Mouse (Mus musculus): Measurements from ENCODE around the gene Acoxl.

The Acoxl gene

DNA sequence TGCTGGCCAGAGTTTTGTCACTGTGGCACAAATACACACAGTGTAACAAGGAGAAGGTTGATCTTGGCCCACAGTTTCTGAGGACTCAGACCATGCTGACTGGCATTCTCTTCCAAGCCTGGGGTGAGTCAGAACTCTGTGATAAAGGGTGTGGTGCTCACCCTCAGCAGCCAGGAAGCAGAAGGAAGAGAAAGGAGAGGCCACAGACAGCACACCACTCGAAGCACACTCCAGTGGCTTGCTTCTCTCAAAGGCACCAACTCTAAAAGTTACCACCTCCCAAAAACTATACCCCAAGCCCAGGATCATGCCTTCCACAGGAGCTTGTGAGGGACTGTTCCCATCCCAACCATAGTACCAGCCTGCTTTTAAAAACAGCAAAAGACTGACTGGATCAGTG, 220.0 kb downstream of the Acoxl start:
- in situ Hi-C loops (cut with MboI; ENCODE audit: low pct_unique_long_range_greater_than_20kb in 1 of 2, low sequenced_read_pairs in 2 of 2, unreplicated experiment in 1 of 2): no loop called here

DNA sequence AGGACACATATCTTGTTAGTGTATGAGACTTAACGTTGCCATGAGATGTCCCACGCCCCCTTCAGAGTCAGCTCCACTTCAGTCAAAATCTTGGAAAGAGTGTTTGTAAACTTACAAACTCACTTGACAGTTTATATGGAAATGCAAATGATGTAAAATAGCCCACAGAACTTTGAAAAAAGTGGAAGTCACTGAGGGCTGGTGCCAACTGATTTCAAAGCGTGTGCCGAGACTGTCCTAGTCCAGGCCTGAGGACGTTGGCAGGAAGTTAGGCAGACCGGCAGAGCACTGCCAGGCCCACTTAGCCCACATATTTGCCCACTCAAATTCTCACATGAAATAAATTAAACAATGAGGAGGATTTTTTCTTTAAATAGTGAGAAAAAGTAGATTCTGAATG, 221.5 kb downstream of the Acoxl start:
- in situ Hi-C loops (cut with MboI; ENCODE audit: low pct_unique_long_range_greater_than_20kb in 1 of 2, low sequenced_read_pairs in 2 of 2, unreplicated experiment in 1 of 2): no loop called here

DNA sequence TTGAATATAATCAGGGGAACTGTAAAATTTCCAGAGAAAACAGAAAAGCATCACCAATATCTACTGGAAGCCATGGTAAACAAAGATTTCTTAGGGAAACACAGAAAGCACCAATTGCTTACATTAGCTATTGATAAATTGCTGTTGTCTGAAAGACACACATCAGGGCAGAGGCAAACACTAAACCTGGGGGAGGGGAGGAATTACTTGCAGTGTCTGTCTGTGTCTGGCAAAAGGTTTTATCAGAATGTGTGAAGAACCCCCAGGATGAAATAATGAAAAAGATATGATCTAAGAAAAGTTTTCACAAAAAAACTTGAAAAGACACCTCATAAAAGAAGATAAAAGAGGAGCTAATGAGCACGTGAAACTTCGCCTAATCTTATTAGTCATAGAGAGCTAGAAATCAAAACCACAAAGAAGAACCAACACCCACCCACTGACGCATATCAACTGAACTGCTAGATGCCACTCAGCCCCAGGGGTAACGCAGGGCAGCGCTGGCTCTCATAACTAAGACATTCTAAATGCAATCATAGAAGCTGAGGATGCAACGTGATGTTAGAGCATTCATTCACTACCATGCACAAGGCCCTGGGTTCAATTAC, 222.1 kb downstream of the Acoxl start:
- in situ Hi-C loops (cut with MboI; ENCODE audit: low pct_unique_long_range_greater_than_20kb in 1 of 2, low sequenced_read_pairs in 2 of 2, unreplicated experiment in 1 of 2): no loop called here

DNA sequence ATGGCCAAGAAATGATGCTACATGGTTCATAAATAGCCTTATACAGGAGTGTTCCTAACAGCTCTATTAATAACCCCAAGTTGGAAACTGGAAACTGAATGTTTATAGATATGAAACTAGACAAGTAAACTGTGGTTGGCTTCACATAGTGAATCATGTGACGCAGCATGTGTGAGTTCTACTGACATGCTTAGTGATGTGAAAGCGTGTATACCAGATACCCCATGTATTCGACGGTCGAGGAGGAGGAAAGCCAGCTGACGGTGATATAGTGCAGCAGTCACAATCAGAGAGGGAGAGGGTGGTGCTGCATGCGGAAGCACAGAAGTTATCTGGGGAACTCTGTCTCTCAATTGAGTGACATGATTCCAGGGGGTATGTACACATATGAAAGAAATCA, 222.8 kb downstream of the Acoxl start:
- in situ Hi-C loops (cut with MboI; ENCODE audit: low pct_unique_long_range_greater_than_20kb in 1 of 2, low sequenced_read_pairs in 2 of 2, unreplicated experiment in 1 of 2): no loop called here

DNA sequence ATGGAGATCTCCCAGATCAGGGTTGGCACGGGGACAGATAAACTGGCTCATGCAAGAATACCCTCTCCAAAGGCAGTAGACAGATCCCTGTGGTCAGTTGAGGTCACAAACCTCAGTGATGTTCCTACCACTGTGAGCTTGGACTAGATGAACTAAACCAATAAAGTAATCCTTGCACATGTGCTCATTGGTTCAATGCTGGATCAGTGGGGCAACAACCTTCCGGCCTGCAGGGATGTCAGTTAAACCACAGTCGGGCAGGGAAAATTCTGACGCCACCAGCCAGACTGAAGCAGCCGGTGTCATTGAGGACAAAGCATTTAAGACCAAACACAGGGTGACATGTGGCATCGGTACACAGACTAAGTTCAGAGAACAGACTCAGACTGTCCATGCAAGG, 224.1 kb downstream of the Acoxl start:
- in situ Hi-C loops (cut with MboI; ENCODE audit: low pct_unique_long_range_greater_than_20kb in 1 of 2, low sequenced_read_pairs in 2 of 2, unreplicated experiment in 1 of 2): no loop called here

DNA sequence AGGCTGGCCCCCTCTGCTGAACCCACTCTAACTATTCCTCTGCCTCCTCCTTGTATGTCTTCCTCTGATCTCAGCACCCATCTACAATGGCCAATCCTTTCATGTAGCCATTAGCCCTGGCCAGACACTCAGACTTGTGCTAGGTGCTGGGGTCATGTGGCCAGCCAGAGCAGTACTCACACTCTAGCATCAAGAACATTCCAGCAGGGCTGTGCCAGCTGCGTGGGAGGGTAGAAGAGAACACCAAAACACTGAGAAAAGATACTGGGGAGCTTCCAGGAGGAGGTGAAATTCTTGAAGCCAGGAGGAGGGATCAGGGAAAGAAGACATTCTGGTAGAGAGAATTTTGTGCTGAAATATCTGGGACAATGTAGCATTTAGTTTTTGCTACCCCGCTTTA, 226.3 kb downstream of the Acoxl start:
- in situ Hi-C loops (cut with MboI; ENCODE audit: low pct_unique_long_range_greater_than_20kb in 1 of 2, low sequenced_read_pairs in 2 of 2, unreplicated experiment in 1 of 2): no loop called here

DNA sequence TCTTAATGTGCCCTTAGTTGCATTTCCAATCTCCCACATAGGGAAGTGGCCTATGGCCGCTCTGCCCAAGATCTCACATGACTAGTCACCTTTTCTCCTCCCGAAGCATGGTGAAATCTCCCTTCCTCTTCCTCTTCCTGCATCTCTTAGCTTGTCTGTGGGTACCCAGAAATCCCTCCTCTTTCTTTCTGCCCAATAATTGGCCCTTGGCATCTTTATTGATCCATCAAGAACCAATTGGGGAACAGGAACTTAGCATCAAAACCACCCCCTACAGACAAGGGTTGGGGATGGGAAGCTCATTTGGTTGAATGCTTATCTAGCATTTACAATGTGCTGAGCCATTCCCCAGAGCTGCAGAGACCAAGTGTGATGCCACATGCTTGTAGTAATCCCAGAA, 226.9 kb downstream of the Acoxl start:
- in situ Hi-C loops (cut with MboI; ENCODE audit: low pct_unique_long_range_greater_than_20kb in 1 of 2, low sequenced_read_pairs in 2 of 2, unreplicated experiment in 1 of 2): no loop called here

DNA sequence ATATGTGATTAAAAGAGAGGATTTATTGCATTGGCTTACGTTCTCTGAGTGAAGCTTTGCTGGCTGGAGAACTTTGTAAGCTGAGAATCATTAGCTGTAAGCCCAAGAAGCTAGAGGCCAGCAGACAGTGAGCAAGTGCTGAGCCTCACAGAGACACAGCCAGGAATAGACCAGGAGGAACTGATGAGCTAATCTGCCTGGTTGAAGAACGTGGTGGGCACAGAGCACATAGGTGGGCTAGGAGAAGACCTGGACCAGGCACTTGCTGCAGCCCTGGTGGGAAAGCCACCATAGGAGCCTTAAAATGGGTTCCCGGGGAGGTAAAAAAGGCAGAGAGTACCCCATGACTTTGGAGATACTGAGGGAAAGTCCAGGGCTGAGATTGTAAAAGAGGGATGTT, 228.5 kb downstream of the Acoxl start:
- in situ Hi-C loops (cut with MboI; ENCODE audit: low pct_unique_long_range_greater_than_20kb in 1 of 2, low sequenced_read_pairs in 2 of 2, unreplicated experiment in 1 of 2): no loop called here

DNA sequence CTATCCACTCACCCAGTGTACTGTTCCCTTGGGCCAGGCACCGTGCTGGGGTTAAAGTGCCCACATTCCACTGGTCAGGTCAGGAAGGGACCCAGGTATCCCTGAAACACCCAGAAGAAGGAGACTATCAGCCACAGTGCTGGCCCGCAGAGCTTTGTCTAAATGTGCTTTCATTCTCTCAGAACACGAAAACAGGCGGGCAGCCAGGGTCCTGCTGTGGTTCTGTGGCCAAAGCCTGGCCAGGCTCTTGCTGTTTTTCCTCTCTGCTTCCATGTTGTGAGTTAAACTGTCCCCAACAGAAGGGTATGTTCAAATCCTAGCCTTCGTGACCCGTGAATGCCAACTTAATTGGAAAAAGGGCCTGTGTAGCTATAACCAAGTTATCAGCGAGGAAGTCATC, 228.9 kb downstream of the Acoxl start:
- in situ Hi-C loops (cut with MboI; ENCODE audit: low pct_unique_long_range_greater_than_20kb in 1 of 2, low sequenced_read_pairs in 2 of 2, unreplicated experiment in 1 of 2): no loop called here

DNA sequence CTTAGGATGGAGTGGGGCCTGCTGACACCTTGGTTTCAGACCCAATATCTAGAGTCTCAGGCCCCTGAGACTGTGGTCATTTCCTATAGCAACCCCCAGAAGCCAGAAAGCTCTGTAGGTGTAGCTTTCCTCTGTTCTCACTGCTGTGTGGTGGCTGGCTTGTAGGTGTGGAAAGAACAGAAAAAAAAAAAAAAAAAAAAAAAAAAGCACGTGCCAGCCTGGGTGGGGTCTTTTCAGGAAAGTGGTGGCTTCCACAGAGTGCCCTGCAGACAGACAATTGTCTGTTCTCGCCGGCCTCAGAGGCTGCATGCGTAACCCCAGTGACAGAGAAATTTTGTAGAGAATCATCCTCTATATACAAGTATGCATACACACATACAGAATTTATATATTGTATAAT, 229.5 kb downstream of the Acoxl start:
- in situ Hi-C loops (cut with MboI; ENCODE audit: low pct_unique_long_range_greater_than_20kb in 1 of 2, low sequenced_read_pairs in 2 of 2, unreplicated experiment in 1 of 2): no loop called here

DNA sequence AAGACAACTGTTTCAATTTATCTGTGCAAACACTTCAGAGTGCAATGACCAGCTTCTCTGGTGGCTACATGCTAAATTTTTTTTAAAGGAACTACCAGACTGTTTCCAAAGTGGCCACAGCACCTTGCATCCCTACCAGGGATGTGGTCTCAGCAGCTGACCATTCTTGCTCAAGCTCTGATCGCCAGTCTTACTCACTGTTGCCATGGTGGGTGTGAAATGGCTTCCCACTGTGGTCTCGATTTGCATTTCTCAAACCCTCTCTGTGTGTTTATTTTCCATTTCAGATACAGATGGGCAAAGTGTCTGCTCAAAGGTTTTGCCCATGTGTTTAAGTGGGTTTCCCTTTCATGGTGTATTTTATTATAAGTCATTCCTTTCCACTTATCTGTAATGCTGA, 230.3 kb downstream of the Acoxl start:
- in situ Hi-C loops (cut with MboI; ENCODE audit: low pct_unique_long_range_greater_than_20kb in 1 of 2, low sequenced_read_pairs in 2 of 2, unreplicated experiment in 1 of 2): no loop called here

DNA sequence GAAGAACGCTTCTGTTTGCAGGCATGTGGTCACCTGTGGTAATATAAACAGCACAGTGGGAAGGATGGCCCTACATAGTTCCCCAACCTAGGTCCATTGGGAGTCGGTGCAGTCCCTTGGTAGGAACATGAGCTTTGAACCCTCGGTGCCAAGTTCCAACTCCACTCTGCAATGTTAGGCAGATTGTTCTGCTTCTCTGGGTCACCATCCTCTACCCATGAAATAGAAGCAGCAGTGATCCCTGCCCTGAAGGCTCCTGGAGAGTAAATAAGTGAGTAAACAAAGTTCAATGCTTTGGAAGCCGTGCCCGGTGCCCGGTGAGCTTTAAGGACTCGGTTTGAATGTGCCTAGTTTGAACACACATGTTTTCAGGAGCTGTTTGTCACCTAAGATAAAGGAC, 233.1 kb downstream of the Acoxl start:
- in situ Hi-C loops (cut with MboI; ENCODE audit: low pct_unique_long_range_greater_than_20kb in 1 of 2, low sequenced_read_pairs in 2 of 2, unreplicated experiment in 1 of 2): no loop called here

DNA sequence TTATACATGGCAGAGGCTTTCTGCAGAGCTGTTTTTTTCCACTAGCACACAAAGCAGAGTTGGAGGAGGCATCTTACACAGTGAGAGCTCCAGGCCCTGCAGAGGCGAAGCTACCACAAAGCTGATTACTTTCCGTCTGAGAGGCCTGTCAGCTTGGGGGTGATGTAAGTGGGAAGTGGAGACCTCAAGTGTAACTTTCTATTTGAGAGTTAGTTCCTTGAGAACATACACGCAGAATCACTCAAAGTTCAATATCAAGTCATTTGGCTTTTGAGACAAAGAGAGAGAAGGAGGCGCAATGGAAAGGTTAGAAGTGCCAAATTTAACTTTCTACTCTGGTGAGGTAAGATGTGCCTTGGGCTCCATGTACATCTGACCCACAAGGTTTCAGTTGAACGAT, 234.3 kb downstream of the Acoxl start:
- in situ Hi-C loops (cut with MboI; ENCODE audit: low pct_unique_long_range_greater_than_20kb in 1 of 2, low sequenced_read_pairs in 2 of 2, unreplicated experiment in 1 of 2): no loop called here

DNA sequence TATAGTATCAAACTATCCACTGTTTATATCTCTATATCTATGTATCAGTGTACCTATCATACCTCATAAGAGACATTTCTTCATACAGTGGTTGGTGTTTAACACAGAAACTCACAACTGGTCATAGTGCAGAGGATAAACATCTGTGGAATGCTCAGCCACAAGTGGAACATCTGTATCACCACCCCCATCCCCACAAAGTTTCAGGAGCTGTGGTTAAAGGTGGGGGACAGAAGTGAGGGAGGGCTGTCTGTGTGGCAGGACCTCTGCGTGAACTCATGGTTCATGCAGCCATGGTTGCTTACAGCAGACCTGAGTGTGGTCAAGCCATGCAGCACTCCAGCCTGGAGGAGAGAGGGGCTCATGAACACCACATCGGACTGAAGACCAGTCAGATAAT, 234.9 kb downstream of the Acoxl start:
- in situ Hi-C loops (cut with MboI; ENCODE audit: low pct_unique_long_range_greater_than_20kb in 1 of 2, low sequenced_read_pairs in 2 of 2, unreplicated experiment in 1 of 2): no loop called here

DNA sequence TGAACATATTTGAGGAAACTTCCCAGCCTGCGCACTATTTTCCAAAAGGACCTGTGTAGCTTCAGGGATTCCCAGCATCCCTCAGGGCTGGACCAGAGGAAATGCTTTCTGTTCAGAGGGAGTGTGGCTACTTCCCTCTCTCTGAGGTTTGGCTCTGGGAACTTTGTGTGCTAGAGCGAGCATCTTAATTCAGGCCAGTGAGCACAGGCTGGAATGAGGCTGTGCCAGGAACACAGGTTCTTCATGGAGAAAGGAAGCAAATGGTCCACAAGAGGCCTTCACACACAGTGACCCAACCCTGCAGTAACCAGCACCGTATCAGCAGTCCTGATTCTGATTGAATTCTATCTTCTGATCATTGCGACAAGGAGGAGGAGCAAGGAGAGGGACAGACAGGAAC, 238.3 kb downstream of the Acoxl start:
- in situ Hi-C loops (cut with MboI; ENCODE audit: low pct_unique_long_range_greater_than_20kb in 1 of 2, low sequenced_read_pairs in 2 of 2, unreplicated experiment in 1 of 2): no loop called here

DNA sequence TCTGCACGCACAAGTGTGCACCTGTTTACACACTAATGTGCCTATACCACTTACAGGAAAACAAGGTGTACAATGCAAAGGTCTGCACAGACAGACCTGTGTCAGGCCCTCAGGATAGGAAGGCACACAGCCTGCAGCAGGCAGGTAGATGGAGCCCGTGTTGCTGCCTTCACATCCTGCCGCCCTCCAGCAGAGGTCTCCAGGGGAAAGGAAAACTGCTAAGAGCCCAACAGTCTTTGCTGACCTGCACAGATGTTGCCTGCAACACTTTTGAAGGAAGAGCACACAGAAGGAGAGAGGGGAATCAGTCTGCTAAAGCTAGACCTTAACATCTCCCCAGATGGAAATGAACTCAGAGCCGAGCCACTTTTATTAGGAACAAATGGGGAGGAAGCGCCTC, 240.2 kb downstream of the Acoxl start:
- in situ Hi-C loops (cut with MboI; ENCODE audit: low pct_unique_long_range_greater_than_20kb in 1 of 2, low sequenced_read_pairs in 2 of 2, unreplicated experiment in 1 of 2): no loop called here

DNA sequence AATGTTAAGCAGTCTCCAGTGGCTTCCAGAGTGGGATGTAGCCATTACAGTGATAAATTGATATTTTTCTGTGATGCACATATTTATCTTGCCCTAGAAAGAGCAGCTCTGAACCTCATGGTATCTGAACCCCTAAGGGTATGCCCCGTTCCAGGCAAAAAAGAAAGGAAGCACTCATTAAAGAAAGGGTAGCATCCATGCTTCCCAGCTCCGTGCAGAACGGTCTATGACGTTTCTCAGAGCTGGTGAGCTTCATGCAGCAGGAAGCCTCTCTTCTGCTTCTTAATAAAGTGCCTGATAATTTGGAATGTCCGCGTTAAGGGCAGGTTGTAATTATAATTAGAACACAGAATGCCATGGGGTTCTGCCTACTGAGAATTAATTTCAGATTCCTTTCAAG, 240.6 kb downstream of the Acoxl start:
- in situ Hi-C loops (cut with MboI; ENCODE audit: low pct_unique_long_range_greater_than_20kb in 1 of 2, low sequenced_read_pairs in 2 of 2, unreplicated experiment in 1 of 2): no loop called here

DNA sequence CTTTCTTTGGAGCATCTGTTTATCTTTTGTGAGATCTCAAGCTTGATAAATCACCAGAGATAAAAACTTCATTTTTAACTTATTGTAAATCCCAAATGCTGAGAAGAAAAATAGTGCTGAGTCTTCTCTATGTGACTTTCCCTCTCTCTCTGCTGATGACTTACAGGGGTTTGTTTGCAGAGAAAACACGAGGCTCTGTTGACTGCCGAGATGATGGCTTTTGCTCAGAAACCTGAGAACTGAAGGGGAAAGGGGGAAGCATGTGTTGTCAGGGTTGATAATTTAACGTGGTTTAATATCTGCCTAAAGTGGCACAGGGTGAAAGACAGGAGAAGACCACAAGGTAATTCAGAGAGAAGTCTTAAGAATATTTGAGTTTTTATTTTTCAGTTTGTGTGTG, 245.2 kb downstream of the Acoxl start:
- in situ Hi-C loops (cut with MboI; ENCODE audit: low pct_unique_long_range_greater_than_20kb in 1 of 2, low sequenced_read_pairs in 2 of 2, unreplicated experiment in 1 of 2): no loop called here

DNA sequence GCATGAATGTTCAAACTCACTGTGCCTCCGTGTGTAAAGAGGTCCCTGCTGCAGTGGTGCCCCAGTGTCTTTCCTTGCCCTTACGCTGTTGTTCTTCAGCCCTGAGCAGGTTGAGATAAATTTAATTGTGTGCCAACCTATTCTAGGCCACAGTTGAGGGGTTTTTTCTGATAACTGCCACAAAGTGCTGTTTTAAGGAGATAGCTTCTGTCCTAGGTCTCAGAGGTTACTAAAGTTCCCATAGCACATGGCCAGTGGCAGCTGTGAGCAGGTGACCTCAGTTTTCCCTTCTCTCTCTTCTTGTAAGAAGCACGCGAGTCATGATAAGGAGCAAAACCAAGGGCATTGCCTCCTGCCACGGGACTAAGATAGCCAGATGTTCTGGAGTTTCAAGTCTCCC, 245.9 kb downstream of the Acoxl start:
- in situ Hi-C loops (cut with MboI; ENCODE audit: low pct_unique_long_range_greater_than_20kb in 1 of 2, low sequenced_read_pairs in 2 of 2, unreplicated experiment in 1 of 2): no loop called here

DNA sequence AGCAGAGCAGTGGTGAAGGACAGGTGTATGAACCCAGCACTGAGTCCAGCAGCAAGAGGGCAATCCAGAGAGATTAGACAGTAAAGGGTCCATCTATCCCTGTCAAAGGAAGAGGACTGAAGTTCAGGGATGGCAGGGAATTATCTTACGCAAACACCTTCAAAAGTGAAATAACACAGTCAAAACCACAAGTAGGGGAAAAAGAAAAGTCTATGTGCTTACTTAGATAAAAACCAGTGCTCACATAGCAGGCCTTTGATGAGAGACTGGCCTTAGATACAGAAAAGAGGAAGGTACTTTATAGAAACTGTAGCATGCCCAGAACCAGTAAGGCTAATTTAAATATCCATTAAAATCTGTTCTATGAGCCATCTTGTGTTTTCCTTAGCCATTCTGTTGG, 246.8 kb downstream of the Acoxl start:
- in situ Hi-C loops (cut with MboI; ENCODE audit: low pct_unique_long_range_greater_than_20kb in 1 of 2, low sequenced_read_pairs in 2 of 2, unreplicated experiment in 1 of 2): no loop called here

DNA sequence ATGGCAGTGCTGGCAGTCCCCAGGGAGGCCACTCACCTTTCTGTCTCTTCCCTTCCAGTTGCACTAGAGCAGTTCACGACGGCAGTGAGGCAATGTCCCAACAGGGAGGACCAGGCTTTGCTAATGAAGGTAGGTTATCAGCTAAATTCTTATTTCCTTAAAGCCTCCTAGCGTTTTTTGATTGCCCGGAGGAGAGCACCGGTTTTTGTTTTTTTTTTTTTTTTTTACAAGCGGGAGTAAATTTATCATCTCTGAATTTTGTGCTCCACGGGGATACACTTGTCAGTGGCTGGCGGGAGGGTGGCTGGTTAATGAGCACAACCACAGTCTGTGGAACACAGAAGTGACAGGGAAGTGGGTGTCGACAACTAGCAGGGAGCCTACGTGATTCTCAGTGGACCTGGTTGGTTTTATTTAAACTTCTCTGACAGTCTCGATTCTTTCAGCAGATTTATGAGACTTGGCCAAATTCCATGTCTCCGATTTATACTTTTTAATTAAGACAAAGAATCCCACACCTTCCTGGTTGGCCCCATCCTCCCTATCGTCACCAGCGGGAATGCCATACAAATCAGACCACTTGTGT, 247.7 kb downstream of the Acoxl start:
- in situ Hi-C loops (cut with MboI; ENCODE audit: low pct_unique_long_range_greater_than_20kb in 1 of 2, low sequenced_read_pairs in 2 of 2, unreplicated experiment in 1 of 2): no loop called here
